Mouse (Mus musculus) CD8-positive naive resting alpha-beta T cell, adult 2 months (primary cell): Measurements from ENCODE around the gene C3.

ENCODE experiments used
- DNase-seq, 2 experiments: peaks; one replicate each; pipeline ENCODE4 v3.0.0; 2022; ENCODE audit warnings: low read depth in 2 of 2, low spot score in 2 of 2

The C3 gene

GRCm38 (mm10) chr17:57250461-57251160, 22.7 kb upstream of the C3 start:
- no peak for DNase-seq

GRCm38 (mm10) chr17:57249186-57250181, 21.5 kb upstream of the C3 start, which contains the start of gene Trip10:
Gene Trip10, plus strand, starts transcription at chr17:57249455.
- peak; percentile 93 to 95 for DNase-seq

DNA sequence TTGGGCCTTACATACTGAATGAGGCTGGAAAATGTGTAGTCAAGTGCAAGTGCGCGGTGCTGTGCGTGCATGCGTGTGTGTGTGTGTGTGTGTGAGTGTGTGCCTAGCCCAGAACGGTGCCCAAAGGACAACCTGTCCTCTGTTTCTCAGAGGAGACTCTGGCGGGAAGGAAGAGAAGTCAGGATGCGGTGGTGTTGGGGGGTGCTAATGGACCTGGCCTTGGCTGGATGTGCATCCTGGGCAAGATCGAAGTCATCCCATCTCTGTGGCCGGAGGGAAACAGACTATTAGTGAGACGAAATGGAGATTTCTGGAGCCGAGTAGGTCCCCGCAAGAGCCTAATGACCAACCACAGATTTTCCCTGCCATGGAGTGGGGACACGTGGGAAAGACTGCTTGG, 20.8 kb upstream of the C3 start:
- no peak for DNase-seq

- DNase-seq, result peak; percentile 80 to 85
Observed at GRCm38 (mm10) chr17:57248201-57248699, 20.3 kb upstream of the C3 start, which contains the start of gene Gpr108. Gene Gpr108, minus strand, starts transcription at chr17:57248446.

DNA sequence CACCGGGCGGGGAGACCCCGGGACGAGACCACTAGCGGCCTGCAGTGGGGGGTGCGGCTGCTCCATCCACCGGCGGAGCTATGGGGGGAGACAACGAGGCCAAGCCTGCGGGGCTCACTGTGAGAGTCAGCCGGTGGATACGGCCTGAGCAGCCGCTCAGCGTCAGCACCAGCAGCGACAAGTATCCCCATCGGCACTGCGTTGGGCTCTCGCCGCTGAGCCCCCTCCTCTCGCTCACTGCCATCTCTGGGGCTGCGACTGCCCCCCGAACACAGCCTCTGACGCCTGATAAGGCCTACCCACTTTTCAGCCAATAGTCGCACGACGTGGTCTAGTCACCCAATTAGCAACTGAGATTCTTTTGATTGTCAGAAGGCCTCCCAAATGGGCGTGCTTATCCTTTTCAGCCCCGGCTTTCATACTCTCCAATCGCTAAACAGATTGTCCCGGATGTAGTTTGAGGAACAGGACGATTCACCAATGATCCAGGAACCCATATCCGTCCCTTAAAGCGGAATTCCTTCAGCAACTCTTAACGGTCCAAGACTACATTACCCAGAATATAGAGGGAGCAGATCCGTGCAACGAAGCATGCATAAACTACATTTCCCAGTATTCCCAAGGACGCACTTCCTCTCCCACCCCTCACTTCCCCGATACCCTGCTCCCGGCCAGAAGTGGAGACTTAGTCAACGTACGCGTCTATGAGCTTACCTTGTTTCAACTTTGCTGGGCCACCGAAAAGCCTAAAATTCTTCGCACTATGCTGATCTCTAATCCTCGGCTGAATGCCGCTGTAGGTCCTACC, 19.7 kb upstream of the C3 start:
- peak; percentile 87 to 88 for DNase-seq

GRCm38 (mm10) chr17:57246663-57247392, 18.9 kb upstream of the C3 start:
- no peak for DNase-seq

- DNase-seq, result no peak
Observed at GRCm38 (mm10) chr17:57245311-57245929, 17.5 kb upstream of the C3 start.

GRCm38 (mm10) chr17:57243650-57244370, 15.9 kb upstream of the C3 start:
- DNase-seq, result no peak

GRCm38 (mm10) chr17:57237181-57237580, 9.2 kb upstream of the C3 start:
- DNase-seq, result no peak

GRCm38 (mm10) chr17:57235803-57236202, 7.9 kb upstream of the C3 start:
- no peak for DNase-seq

DNA sequence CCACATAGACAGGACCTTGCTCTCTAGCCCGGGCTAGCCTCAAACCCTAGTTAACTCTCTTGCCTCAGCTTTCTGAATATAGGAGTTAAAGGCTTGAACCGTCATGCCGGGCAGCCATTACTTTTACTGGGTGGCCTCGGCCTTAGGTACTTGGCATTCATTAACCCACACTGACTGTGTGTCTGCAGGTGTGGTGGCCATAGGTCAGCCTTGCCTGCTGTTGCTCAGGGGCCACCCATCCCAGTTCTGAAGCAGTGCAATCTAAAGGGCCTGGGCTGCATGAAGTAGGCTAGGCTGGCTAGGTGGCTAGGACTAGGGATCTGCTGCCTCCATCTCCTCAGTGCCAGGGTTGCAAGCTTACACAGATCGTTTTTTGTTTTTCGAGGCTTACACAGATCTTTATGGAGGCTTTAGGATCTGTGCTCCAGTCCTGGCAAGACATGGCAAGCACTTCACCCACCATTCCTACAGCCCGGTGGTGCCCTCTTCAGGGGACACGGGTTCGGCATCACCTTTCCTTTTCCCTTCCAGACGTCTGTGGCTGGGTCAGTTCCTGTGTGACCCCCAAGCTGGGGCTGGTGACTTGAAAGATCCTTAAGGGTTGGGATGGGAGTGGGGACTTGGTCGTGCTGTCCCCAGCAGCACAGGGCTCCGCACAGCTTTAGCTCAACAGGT, 6.5 kb upstream of the C3 start:
- DNase-seq, result no peak

DNA sequence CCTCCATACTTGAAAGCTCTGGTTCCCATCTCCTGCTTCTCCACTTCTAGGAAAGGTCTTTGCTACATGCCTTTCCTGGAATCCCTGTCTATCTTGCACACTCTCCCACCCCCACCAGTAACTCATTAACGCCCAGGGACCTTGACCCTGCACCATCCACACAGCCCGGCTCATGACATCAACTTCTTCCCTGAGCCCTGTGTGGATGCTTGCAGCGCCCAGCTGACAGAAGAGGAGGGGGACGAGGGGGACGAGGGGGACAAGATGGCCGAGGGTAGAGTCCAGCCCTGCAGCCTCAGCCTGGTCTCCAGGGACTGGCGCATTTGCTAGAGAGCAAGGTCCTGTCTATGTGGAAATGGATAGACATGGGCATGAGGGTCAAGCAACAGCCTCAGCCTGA, 5.1 kb upstream of the C3 start:
- DNase-seq, result no peak

- DNase-seq, result no peak
Observed at GRCm38 (mm10) chr17:57232200-57232599, 4.3 kb upstream of the C3 start.

DNA sequence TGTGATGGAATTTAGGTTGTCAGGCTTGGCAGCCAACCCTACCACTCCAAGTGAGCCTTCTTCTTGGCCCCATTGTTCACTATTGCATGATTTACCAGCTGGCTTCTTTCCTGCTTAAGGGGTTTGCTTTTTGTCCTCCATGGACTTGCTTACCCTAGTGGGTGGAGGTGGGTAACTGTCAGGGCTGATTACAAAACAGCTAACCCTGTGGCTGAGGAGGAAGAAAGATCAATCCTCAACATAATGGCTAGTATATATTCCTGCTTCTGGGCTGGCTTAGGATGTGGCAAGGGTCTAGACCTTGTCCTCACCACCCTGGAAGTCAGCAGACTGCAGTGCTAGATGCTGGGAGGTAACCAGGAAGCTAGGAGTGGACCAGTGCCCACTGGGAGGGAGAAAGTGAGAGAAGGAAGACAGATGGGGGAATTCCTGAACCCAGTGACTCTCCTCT, 3.4 kb upstream of the C3 start:
- DNase-seq, result no peak

- DNase-seq, result no peak
Observed at GRCm38 (mm10) chr17:57230728-57231125, 2.8 kb upstream of the C3 start.

GRCm38 (mm10) chr17:57229851-57230727, 2.2 kb upstream of the C3 start:
- DNase-seq, result no peak

DNA sequence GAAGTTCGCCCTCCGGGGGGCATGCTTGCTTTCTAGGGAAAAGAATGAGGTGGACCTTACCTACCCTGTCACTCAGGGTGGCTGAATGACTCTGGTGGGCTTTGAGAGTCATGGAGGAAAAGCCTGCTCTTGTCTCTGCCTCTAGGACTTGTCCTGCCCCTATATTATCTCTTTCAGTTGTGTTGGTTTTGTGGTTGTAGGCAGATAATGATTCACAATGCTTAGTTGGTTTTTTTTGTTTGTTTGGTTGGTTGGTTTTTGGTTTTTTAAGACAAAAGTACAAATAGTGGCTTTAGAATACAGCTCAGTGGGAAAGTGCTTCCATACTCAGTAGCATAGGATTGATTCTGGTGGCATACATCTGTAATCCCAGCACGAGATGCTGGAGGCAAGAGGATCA, 937 bp upstream of the C3 start:
- no peak for DNase-seq

- DNase-seq, result no peak
Observed at GRCm38 (mm10) chr17:57227468-57227867, 468 bp downstream of the C3 start.
